Mouse (Mus musculus) neural tube, embryonic 14.5 days (tissue): Measurements from ENCODE around the gene Spryd4. TPM values are rescaled to one million over a fixed set of nuclear protein-coding genes. Genes with fewer than 3 reads are reported as not detected.

Source experiments
- ATAC-seq: fragments of 200-750 bp; cut with Nextera tagmentation; 2 replicates; pipeline ENCODE4 v1.8.0; 2017; ENCODE audit warnings: low read depth, mild to moderate bottlenecking, moderate TSS enrichment, moderate library complexity
- H3K27ac ChIP-seq: fragments of 300-500 bp; sonication (generic); 2 replicates; pipeline ENCODE4 v1.5.1; 2014; ENCODE audit warnings: low read depth, mild to moderate bottlenecking, control low read depth, low read length, moderate library complexity, mixed read lengths
- H3K27me3 ChIP-seq: fragments of 300-500 bp; sonication (generic); 2 replicates; pipeline ENCODE4 v1.6.1; 2014; ENCODE audit warnings: low read length; ENCODE audit not compliant: control insufficient read depth, insufficient read depth
- H3K36me3 ChIP-seq: fragments of 300-500 bp; sonication (generic); 2 replicates; pipeline ENCODE4 v1.6.1; 2014; ENCODE audit warnings: low read length, mixed read lengths; ENCODE audit not compliant: control insufficient read depth, insufficient read depth
- H3K4me1 ChIP-seq: fragments of 300-500 bp; sonication (generic); 2 replicates; pipeline ENCODE4 v1.6.1; 2014; ENCODE audit warnings: low read length; ENCODE audit not compliant: control insufficient read depth, insufficient read depth
- H3K4me2 ChIP-seq: fragments of 300-500 bp; sonication (generic); 2 replicates; pipeline ENCODE4 v1.6.1; 2014; ENCODE audit warnings: mild to moderate bottlenecking, low read depth, low read length, control low read depth
- H3K4me3 ChIP-seq: fragments of 300-500 bp; sonication (generic); 2 replicates; pipeline ENCODE4 v1.5.1; 2014; ENCODE audit warnings: low read depth, low read length, control low read depth, mixed read lengths
- H3K9ac ChIP-seq: fragments of 300-500 bp; sonication (generic); replicated peaks from 2 replicates; pipeline ENCODE4 v1.6.1; 2014; ENCODE audit warnings: low read depth, mild to moderate bottlenecking, control low read depth, low read length, mixed read lengths
- H3K9me3 ChIP-seq: fragments of 300-500 bp; sonication (generic); 2 replicates; pipeline ENCODE4 v1.6.1; 2016; ENCODE audit warnings: low read length; ENCODE audit not compliant: control insufficient read depth
- WGBS: fragments of 180-500 bp; shearing (Covaris S2); extraction: QIAGEN DNeasy Blood & Tissue Kit; methylation state at CpG from one replicate; pipeline ENCODE4 v1.1.7; 2014; 5-methylcytosine and 5-hydroxymethylcytosine counted together
- polyA plus RNA-seq: library from polyadenylated mRNA; unstranded; fragments of >200 nt; fragmentation: Nextera tagmentation; extraction: Ambion mirVana; gene quantifications from 2 replicates; pipeline ENCODE4 v1.2.1, GENCODE M21; 2014

The Spryd4 gene
- polyA plus RNA-seq, 1 experiment from 2014 or later, result 20.9 TPM

GRCm38 (mm10) chr10:128212871-128213323 is 1.3 kb upstream of the Spryd4 start:
- Histone ChIP-seq H3K9ac (0 out of 2 replicates have a peak overlapping the region, but pooled peaks have one; percentile 33), H3K27ac (no peak overlapping the region), H3K4me1 (peaks cover 12% of the 10 kb centered on the region; the same call in 1 of the 2 replicates), H3K36me3 (no peaks in the 10 kb centered on the region), H3K4me3 (peak overlapping the region; percentile 6; the same call in 1 of the 2 replicates), H3K27me3 (no peaks in the 10 kb centered on the region), H3K4me2 (peak overlapping the region; percentile 52), H3K9me3 (no peaks in the 10 kb centered on the region)
- no peak for ATAC-seq
- under 1% methylated on average over 18 of the region's 18 CpGs for WGBS

DNA sequence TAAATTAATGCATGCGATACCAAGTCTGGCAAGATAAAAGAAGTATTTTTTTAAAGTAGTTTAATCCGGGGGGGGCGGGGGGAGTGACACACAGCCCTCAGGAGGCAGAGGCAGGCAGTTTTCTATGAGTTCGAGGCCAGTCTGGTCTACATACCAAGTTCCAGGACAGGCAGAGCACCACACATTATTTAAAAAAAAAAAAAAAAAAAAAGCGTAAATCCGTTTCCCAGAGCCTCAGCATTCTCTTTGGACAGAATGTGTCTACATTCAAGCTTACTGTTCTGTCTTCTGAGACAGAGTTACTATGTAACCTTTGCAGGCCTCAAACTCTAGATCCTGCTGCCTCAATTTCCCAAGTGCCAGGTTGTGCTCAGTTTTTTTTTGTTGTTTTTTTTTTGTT is 541 bp upstream of the Spryd4 start:
- WGBS, result 54% methylated on average over 6 of the region's 6 CpGs
- no peaks in the 10 kb centered on the region for H3K27me3 ChIP-seq
- H3K27ac ChIP-seq, result peak overlapping the region; percentile 55; the same call in 1 of the 2 replicates
- H3K36me3 ChIP-seq, result no peaks in the 10 kb centered on the region
- peak overlapping the region; percentile 54 for H3K4me3 ChIP-seq
- ATAC-seq, result 0 out of 2 replicates have a peak, but pooled peaks have one; percentile 7
- H3K9ac ChIP-seq, result peak overlapping the region; percentile 28; the same call in 1 of the 2 replicates
- H3K4me1 ChIP-seq, result peaks cover 12% of the 10 kb centered on the region; the same call in 1 of the 2 replicates
- H3K9me3 ChIP-seq, result no peaks in the 10 kb centered on the region
- peak overlapping the region; percentile 88 for H3K4me2 ChIP-seq

DNA sequence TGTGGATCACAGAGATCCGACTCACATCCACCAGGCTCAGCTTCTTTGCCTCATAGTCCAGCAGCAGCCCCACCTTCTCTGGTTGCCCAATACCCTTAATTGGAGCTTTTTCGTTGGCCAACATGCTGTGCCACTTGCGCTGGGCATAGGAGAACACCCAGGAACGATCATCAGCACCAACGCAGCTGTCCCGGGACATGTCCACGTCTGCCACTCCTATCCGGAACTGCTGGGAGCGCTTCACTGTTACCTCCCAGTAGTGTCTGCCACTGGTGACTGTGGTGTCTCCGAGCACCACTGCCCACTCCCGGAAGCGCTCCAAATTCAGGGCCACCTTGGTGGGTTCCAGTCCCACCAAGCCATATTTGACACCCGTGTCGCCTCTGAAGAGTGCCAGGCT is 653 bp downstream of the Spryd4 start:
- Histone ChIP-seq H3K27me3 (no peaks in the 10 kb centered on the region), H3K27ac (no peak overlapping the region), H3K9ac (peak overlapping the region; percentile 62), H3K4me2 (peak overlapping the region; percentile 88), H3K9me3 (no peaks in the 10 kb centered on the region), H3K4me1 (peaks cover 12% of the 10 kb centered on the region; the same call in 1 of the 2 replicates), H3K4me3 (peak overlapping the region; percentile 54), H3K36me3 (no peaks in the 10 kb centered on the region)
- 0 out of 2 replicates have a peak, but pooled peaks have one; percentile 22 for ATAC-seq
- 26% methylated on average over 14 of the region's 14 CpGs for WGBS

GRCm38 (mm10) chr10:128210131-128210530 is 1.5 kb downstream of the Spryd4 start:
- 82% methylated on average over 2 of the region's 2 CpGs for WGBS
- no peaks in the 10 kb centered on the region for H3K27me3 ChIP-seq
- H3K4me1 ChIP-seq, result peaks cover 12% of the 10 kb centered on the region; the same call in 1 of the 2 replicates
- no peaks in the 10 kb centered on the region for H3K36me3 ChIP-seq
- H3K4me3 ChIP-seq, result no peak overlapping the region
- H3K9ac ChIP-seq, result no peak overlapping the region
- H3K4me2 ChIP-seq, result peak overlapping the region; percentile 88; the same call in 1 of the 2 replicates
- no peak overlapping the region for H3K27ac ChIP-seq
- ATAC-seq, result no peak
- no peaks in the 10 kb centered on the region for H3K9me3 ChIP-seq

- Histone ChIP-seq H3K36me3 (no peaks in the 10 kb centered on the region), H3K27ac (no peak overlapping the region), H3K27me3 (no peaks in the 10 kb centered on the region), H3K4me1 (peaks cover 12% of the 10 kb centered on the region; the same call in 1 of the 2 replicates), H3K4me3 (no peak overlapping the region), H3K9ac (no peak overlapping the region), H3K4me2 (no peak overlapping the region), H3K9me3 (no peaks in the 10 kb centered on the region)
- no peak for ATAC-seq
- WGBS, result 95% methylated on average over 11 of the region's 11 CpGs
Observed at GRCm38 (mm10) chr10:128209311-128210009, 2.1 kb downstream of the Spryd4 start.

DNA sequence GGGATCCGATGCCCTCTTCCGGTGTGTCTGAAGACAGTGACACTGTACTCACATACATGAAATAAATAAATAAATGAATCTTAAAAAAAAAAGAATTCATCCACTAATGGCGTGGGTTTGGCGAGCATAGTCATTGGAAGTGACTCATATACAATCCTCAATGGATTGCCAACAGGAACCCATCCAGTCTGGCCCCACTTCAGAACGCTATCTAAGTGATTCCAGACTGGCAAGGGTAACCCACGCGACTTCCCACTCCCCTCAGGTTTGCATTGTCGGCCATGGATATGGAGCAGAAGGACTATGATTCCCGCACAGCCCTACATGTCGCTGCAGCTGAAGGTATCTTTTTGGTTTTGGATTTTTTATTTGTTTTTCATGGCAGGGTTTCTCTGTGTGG is 3.3 kb downstream of the Spryd4 start:
- Histone ChIP-seq H3K4me1 (peaks cover 12% of the 10 kb centered on the region; the same call in 1 of the 2 replicates), H3K9me3 (no peaks in the 10 kb centered on the region), H3K4me3 (no peak overlapping the region), H3K4me2 (no peak overlapping the region), H3K9ac (no peak overlapping the region), H3K36me3 (no peaks in the 10 kb centered on the region), H3K27me3 (no peaks in the 10 kb centered on the region), H3K27ac (no peak overlapping the region)
- no peak for ATAC-seq
- 96% methylated on average over 10 of the region's 10 CpGs for WGBS

DNA sequence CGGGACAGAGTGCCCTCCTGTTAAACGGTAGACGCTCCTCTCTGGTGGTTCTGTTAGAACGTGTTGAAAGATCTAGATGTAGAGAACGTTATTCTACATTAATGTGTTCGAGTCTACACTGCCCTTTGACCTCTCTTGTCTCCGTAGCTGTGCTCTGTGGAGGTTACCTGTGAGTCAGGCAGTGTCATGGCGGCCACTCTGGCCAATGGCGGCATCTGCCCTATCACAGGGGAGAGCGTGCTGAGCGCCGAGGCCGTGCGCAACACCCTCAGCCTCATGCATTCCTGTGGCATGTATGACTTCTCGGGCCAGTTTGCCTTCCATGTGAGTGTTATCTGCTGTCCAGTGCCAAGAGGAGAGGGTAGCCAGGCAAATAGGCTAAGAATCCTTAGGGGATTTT is 6.7 kb downstream of the Spryd4 start:
- H3K9me3 ChIP-seq, result no peaks in the 10 kb centered on the region
- H3K36me3 ChIP-seq, result no peaks in the 10 kb centered on the region
- H3K27ac ChIP-seq, result no peak overlapping the region
- no peak overlapping the region for H3K9ac ChIP-seq
- 92% methylated on average over 15 of the region's 15 CpGs for WGBS
- no peak overlapping the region for H3K4me3 ChIP-seq
- no peak for ATAC-seq
- H3K4me1 ChIP-seq, result no peaks in the 10 kb centered on the region
- H3K27me3 ChIP-seq, result no peaks in the 10 kb centered on the region
- H3K4me2 ChIP-seq, result no peak overlapping the region

- H3K27ac ChIP-seq, result no peak overlapping the region
- no peak overlapping the region for H3K9ac ChIP-seq
- no peak overlapping the region for H3K4me2 ChIP-seq
- 80% methylated on average over 6 of the region's 6 CpGs for WGBS
- no peaks in the 10 kb centered on the region for H3K4me1 ChIP-seq
- no peaks in the 10 kb centered on the region for H3K27me3 ChIP-seq
- H3K4me3 ChIP-seq, result no peak overlapping the region
- ATAC-seq, result no peak
- no peaks in the 10 kb centered on the region for H3K36me3 ChIP-seq
- no peaks in the 10 kb centered on the region for H3K9me3 ChIP-seq
Observed at GRCm38 (mm10) chr10:128201856-128202255, 9.8 kb downstream of the Spryd4 start.
